Mouse (Mus musculus) liver, embryonic 11.5 days (tissue): ENCODE results near the gene Prss47. TPM values are rescaled to one million over a fixed set of nuclear protein-coding genes. Genes with fewer than 3 reads are reported as not detected.

Experiments
- ATAC-seq: fragments of 200-750 bp; cut with Nextera tagmentation; replicated peaks from 2 replicates; pipeline ENCODE4 v1.8.0; 2017; ENCODE audit warnings: moderate number of reproducible peaks, mild to moderate bottlenecking, moderate TSS enrichment, moderate library complexity; ENCODE audit not compliant: low FRiP score
- DNase-seq: peaks from one replicate; pipeline ENCODE4 v3.0.0-alpha.2; 2017; ENCODE audit warnings: low spot score
- H3K27ac ChIP-seq: fragments of 300-500 bp; sonication (generic); 2 replicates; pipeline ENCODE4 v1.5.1; 2014; ENCODE audit warnings: mild to moderate bottlenecking, low read depth, low read length, control low read depth
- H3K27me3 ChIP-seq: fragments of 300-500 bp; sonication (generic); replicated peaks from 2 replicates; pipeline ENCODE4 v1.6.1; 2014; ENCODE audit warnings: low read length, mixed read lengths; ENCODE audit not compliant: control insufficient read depth, insufficient read depth
- H3K36me3 ChIP-seq: fragments of 300-500 bp; sonication (generic); 2 replicates; pipeline ENCODE4 v1.6.1; 2014; ENCODE audit warnings: mild to moderate bottlenecking, low read length, moderate library complexity, mixed read lengths; ENCODE audit not compliant: control insufficient read depth, insufficient read depth
- H3K4me1 ChIP-seq: fragments of 300-500 bp; sonication (generic); replicated peaks from 2 replicates; pipeline ENCODE4 v1.6.1; 2014; ENCODE audit warnings: low read length, mixed read lengths; ENCODE audit not compliant: control insufficient read depth, insufficient read depth
- H3K4me2 ChIP-seq: fragments of 300-500 bp; sonication (generic); 2 replicates; pipeline ENCODE4 v1.6.1; 2014; ENCODE audit warnings: mild to moderate bottlenecking, control low read depth, moderate library complexity
- H3K4me3 ChIP-seq: fragments of 300-500 bp; sonication (generic); 2 replicates; pipeline ENCODE4 v1.5.1; 2014; ENCODE audit warnings: low read depth, low read length, control low read depth
- H3K9ac ChIP-seq: fragments of 300-500 bp; sonication (generic); 2 replicates; pipeline ENCODE4 v1.6.1; 2014; ENCODE audit warnings: low read depth, low read length, control low read depth
- H3K9me3 ChIP-seq: fragments of 300-500 bp; sonication (generic); 2 replicates; pipeline ENCODE4 v1.6.1; 2016; ENCODE audit warnings: low read length, inconsistent platforms, mixed read lengths; ENCODE audit not compliant: control insufficient read depth
- WGBS: fragments of 180-500 bp; shearing (Covaris S2); extraction: QIAGEN DNeasy Blood & Tissue Kit; methylation state at CpG from one replicate; pipeline ENCODE4 v1.1.7; 2014; 5-methylcytosine and 5-hydroxymethylcytosine counted together
- polyA plus RNA-seq: library from polyadenylated mRNA; unstranded; fragments of >200 nt; fragmentation: Nextera tagmentation; extraction: Ambion mirVana; gene quantifications from 2 replicates; pipeline ENCODE4 v1.2.1, GENCODE M21; 2014

The Prss47 gene
- polyA plus RNA-seq, 1 experiment from 2014 or later = not detected

DNA sequence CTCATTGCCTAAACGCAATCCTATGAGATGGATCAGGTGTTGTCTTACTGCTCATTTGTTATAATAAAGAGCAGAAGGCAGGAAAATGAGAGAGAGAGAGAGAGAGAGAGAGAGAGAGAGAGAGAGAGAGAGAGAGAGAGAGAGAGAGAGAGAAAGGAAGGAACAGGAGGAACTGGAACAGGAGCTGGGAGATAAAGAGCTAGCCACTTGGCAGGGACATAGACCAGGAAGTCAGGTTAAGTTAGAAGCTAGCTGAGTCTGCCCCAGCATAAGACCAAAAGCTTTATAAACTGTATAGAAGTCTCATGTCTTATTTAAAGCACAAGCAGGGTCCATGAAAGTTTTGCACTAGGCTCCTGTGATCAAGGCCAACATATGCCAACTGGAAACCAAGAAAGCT is 44.6 kb downstream of the Prss47 start:
- no peaks in the 10 kb centered on the region for H3K9me3 ChIP-seq
- H3K4me2 ChIP-seq = no peak overlapping the region
- WGBS = 69% methylated on average over 1 of the region's 1 CpGs
- no peaks in the 10 kb centered on the region for H3K4me1 ChIP-seq
- no peak overlapping the region for H3K4me3 ChIP-seq
- no peak overlapping the region for H3K27ac ChIP-seq
- H3K27me3 ChIP-seq = no peaks in the 10 kb centered on the region
- no peak overlapping the region for H3K9ac ChIP-seq
- no peaks in the 10 kb centered on the region for H3K36me3 ChIP-seq
- no peak for DNase-seq
- ATAC-seq = no peak

DNA sequence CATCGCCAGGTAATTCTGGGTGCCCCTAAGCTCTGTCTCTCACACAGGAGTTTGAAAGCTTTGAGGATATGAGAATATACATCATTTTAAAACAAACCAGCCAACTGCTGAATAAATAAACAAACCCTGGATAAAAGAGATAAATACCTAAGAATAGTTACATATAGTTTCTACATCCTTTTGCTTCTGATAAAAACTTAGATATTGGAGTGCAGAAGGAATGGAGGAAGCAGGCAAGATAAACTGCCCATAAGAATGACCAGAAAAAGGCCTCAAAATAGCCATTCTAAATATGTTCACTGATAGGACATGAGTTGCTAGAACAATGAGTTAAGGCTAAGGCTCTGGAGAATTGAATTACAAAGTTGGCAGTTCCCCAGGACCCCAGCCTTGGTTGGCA is 45.8 kb downstream of the Prss47 start:
- Histone ChIP-seq H3K4me3 (no peak overlapping the region), H3K4me1 (no peaks in the 10 kb centered on the region), H3K4me2 (no peak overlapping the region), H3K9me3 (no peaks in the 10 kb centered on the region), H3K9ac (no peak overlapping the region), H3K27me3 (no peaks in the 10 kb centered on the region), H3K27ac (no peak overlapping the region), H3K36me3 (no peaks in the 10 kb centered on the region)
- ATAC-seq (no peak), DNase-seq (no peak)
- WGBS = 92% methylated on average over 1 of the region's 1 CpGs

DNA sequence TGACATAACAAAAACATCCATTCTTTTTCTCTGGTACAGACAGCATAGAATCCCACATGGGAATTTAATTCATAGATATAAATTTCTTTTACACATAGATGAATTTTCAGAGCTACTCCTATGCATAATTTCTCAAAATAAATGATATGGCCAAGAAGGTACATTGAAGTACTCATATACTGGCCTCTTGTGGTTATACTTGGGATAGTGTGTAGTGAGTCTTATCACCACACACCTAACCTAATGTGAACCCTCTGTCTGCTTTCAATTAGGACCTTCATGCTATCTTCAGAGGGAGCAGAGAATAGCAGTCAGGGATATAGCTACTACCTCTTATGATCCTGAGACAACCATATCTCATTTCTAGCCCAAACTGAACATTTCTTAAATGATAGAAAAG is 47.1 kb downstream of the Prss47 start:
- no peaks in the 10 kb centered on the region for H3K27me3 ChIP-seq
- no peak overlapping the region for H3K4me2 ChIP-seq
- H3K9me3 ChIP-seq = no peaks in the 10 kb centered on the region
- no peak overlapping the region for H3K4me3 ChIP-seq
- no peak overlapping the region for H3K27ac ChIP-seq
- no peak overlapping the region for H3K9ac ChIP-seq
- H3K4me1 ChIP-seq = no peaks in the 10 kb centered on the region
- DNase-seq (no peak), ATAC-seq (no peak)
- H3K36me3 ChIP-seq = no peaks in the 10 kb centered on the region

Other genes starting within 250 kb of the Prss47 start
- 0.07 and 0.08 TPM in 2 replicates for gene Cntnap3, start 148.8 kb downstream of the Prss47 start, polyA plus RNA-seq
- gene Spata31, start 135.4 kb downstream of the Prss47 start, polyA plus RNA-seq = not detected in 2 replicates
- not detected in 2 replicates for gene Spata31d1c, start 19.7 kb downstream of the Prss47 start, polyA plus RNA-seq
- 68.1 and 78.1 TPM in 2 replicates for gene Mfsd14b, start 60.2 kb upstream of the Prss47 start, polyA plus RNA-seq
- gene Olfr465-ps1, start 85.3 kb upstream of the Prss47 start, polyA plus RNA-seq = not detected in 2 replicates
- gene Olfr466, start 97.5 kb upstream of the Prss47 start, polyA plus RNA-seq = not detected in 2 replicates
- not detected in 2 replicates for gene Nlrp4f, start 153.2 kb upstream of the Prss47 start, polyA plus RNA-seq
- not detected in 2 replicates for gene Gm10775, start 206.8 kb upstream of the Prss47 start, polyA plus RNA-seq
- gene Zfp369, start 226.1 kb upstream of the Prss47 start, polyA plus RNA-seq = 11.3 and 11.4 TPM in 2 replicates